Mouse (Mus musculus) B cell, adult 67 days (primary cell): ENCODE data around the gene Gm2888. TPM values are rescaled to one million over a fixed set of nuclear protein-coding genes. Genes with fewer than 3 reads are reported as not detected.

Source experiments
- total RNA-seq, 2 experiments: library from RNA; stranded (reverse); gene quantifications; 4 replicates each; pipeline ENCODE4 v1.2.4; 2023

Gm2888 gene
- not detected for total RNA-seq

DNA sequence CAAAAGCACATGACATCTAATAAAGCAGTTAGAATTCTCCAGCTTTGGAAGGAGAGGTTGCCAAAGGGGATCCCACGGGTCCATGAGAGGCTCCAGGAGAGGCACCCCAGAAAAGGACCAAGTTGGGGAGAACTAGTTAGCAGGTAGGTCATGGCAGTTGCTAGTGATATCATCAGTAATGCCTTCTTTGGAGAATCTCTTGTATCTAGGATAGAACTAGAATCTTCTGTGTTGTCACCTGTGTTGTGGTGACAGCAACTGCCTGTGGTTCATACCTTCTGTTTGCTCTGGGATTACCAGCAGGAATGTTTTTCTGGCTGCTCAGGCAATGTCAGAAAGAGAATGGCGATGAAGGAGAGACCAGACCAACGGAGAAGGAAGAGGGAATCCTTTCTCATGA, at the start of gene Gm2888:
TSS of gene Gm2888 (plus strand) at position 301 of the 400 bp plus-strand sequence.

GRCm38 (mm10) chr14:3048727-3049512, 19.1 kb downstream of the Gm2888 start, which contains the start of gene Gm2897:
Gm2897 (plus strand) TSS chr14:3049285.

Other genes starting within 250 kb of the Gm2888 start
- not detected for gene Gm2897, start 19.3 kb downstream of the Gm2888 start, total RNA-seq
- gene Gm10340, start 104.0 kb downstream of the Gm2888 start, total RNA-seq = not detected
- not detected for gene Gm5795, start 158.3 kb downstream of the Gm2888 start, total RNA-seq
- gene D830030K20Rik, start 178.5 kb downstream of the Gm2888 start, total RNA-seq = not detected